Mouse (Mus musculus): ENCODE results near the gene Dpf1. TPM values are rescaled to one million over a fixed set of nuclear protein-coding genes. Genes with fewer than 3 reads are reported as not detected.

Gene Dpf1
- 5.9 and 6.1 TPM in 2 replicates for polyA plus RNA-seq (2011; ENCODE audit: insufficient read depth, insufficient read length, low read depth, missing spikeins)

- no peak for TF ChIP-seq CTCF (IDR thresholded peaks at IDR 0.05; ENCODE audit: low read depth, low read length)
- no peaks in the 10 kb centered on the region for H3K27me3 ChIP-seq (ENCODE audit: control insufficient read depth, insufficient read depth, low read length, poor library complexity, severe bottlenecking)
- H3K9me3 ChIP-seq (replicated peaks; ENCODE audit: control insufficient read depth, insufficient read depth, low read length, poor library complexity, severe bottlenecking) = no peaks in the 10 kb centered on the region
- peak within 1 kb of the TSS; percentile 81 for H3K4me3 ChIP-seq (ENCODE audit: low read depth, low read length)
- H3K4me1 ChIP-seq (ENCODE audit: control insufficient read depth, insufficient read depth, low read length) = peaks cover 6% of the 10 kb centered on the region
- no peaks in the 10 kb centered on the region for H3K36me3 ChIP-seq (ENCODE audit: control insufficient read depth, insufficient read depth, low read length, poor library complexity, severe bottlenecking)
- H3K9ac ChIP-seq (ENCODE audit: low read depth, poor library complexity, severe bottlenecking) = peak within 1 kb of the TSS; percentile 65
- H3K27ac ChIP-seq (ENCODE audit: insufficient read depth, low read length) = no peak within 1 kb of the TSS
Observed at GRCm38 (mm10) chr7:29303738-29304462, at the start of gene Dpf1. Dpf1 (plus strand) TSS chr7:29303951.

- Histone ChIP-seq H3K4me3 (ENCODE audit: low read depth, low read length) (no peak overlapping the region), H3K4me1 (ENCODE audit: control insufficient read depth, insufficient read depth, low read length) (no peaks in the 10 kb centered on the region), H3K27me3 (ENCODE audit: control insufficient read depth, insufficient read depth, low read length, poor library complexity, severe bottlenecking) (no peaks in the 10 kb centered on the region), H3K27ac (ENCODE audit: insufficient read depth, low read length) (no peak overlapping the region), H3K9me3 (replicated peaks; ENCODE audit: control insufficient read depth, insufficient read depth, low read length, poor library complexity, severe bottlenecking) (no peaks in the 10 kb centered on the region), H3K36me3 (ENCODE audit: control insufficient read depth, insufficient read depth, low read length, poor library complexity, severe bottlenecking) (peaks cover 29% of the 10 kb centered on the region), H3K9ac (ENCODE audit: low read depth, poor library complexity, severe bottlenecking) (no peak overlapping the region)
- TF ChIP-seq EP300 (IDR thresholded peaks at IDR 0.05; ENCODE audit: insufficient read depth, low read depth, low read length) (no peak), CTCF (IDR thresholded peaks at IDR 0.05; ENCODE audit: low read depth, low read length) (no peak), POLR2A (IDR thresholded peaks at IDR 0.05; ENCODE audit: insufficient read depth, low read length) (no peak)
Observed at GRCm38 (mm10) chr7:29255875-29256274, 47.9 kb upstream of the Dpf1 start.

- peaks cover 29% of the 10 kb centered on the region for H3K36me3 ChIP-seq (ENCODE audit: control insufficient read depth, insufficient read depth, low read length, poor library complexity, severe bottlenecking)
- H3K4me3 ChIP-seq (ENCODE audit: low read depth, low read length) = no peak overlapping the region
- no peak overlapping the region for H3K9ac ChIP-seq (ENCODE audit: low read depth, poor library complexity, severe bottlenecking)
- no peaks in the 10 kb centered on the region for H3K4me1 ChIP-seq (ENCODE audit: control insufficient read depth, insufficient read depth, low read length)
- H3K27me3 ChIP-seq (ENCODE audit: control insufficient read depth, insufficient read depth, low read length, poor library complexity, severe bottlenecking) = no peaks in the 10 kb centered on the region
- no peaks in the 10 kb centered on the region for H3K9me3 ChIP-seq (replicated peaks; ENCODE audit: control insufficient read depth, insufficient read depth, low read length, poor library complexity, severe bottlenecking)
- H3K27ac ChIP-seq (ENCODE audit: insufficient read depth, low read length) = no peak overlapping the region
- no peak for TF ChIP-seq CTCF (IDR thresholded peaks at IDR 0.05; ENCODE audit: low read depth, low read length)
- TF ChIP-seq POLR2A (IDR thresholded peaks at IDR 0.05; ENCODE audit: insufficient read depth, low read length) = no peak
- TF ChIP-seq EP300 (IDR thresholded peaks at IDR 0.05; ENCODE audit: insufficient read depth, low read depth, low read length) = no peak
Observed at GRCm38 (mm10) chr7:29257368-29257767, 46.4 kb upstream of the Dpf1 start.

GRCm38 (mm10) chr7:29259781-29260730 is 43.7 kb upstream of the Dpf1 start:
- Histone ChIP-seq H3K36me3 (ENCODE audit: control insufficient read depth, insufficient read depth, low read length, poor library complexity, severe bottlenecking) (peaks cover 35% of the 10 kb centered on the region), H3K4me1 (ENCODE audit: control insufficient read depth, insufficient read depth, low read length) (no peaks in the 10 kb centered on the region), H3K4me3 (ENCODE audit: low read depth, low read length) (no peak overlapping the region), H3K27me3 (ENCODE audit: control insufficient read depth, insufficient read depth, low read length, poor library complexity, severe bottlenecking) (no peaks in the 10 kb centered on the region), H3K9me3 (replicated peaks; ENCODE audit: control insufficient read depth, insufficient read depth, low read length, poor library complexity, severe bottlenecking) (no peaks in the 10 kb centered on the region), H3K27ac (ENCODE audit: insufficient read depth, low read length) (no peak overlapping the region), H3K9ac (ENCODE audit: low read depth, poor library complexity, severe bottlenecking) (no peak overlapping the region)
- TF ChIP-seq CTCF (IDR thresholded peaks at IDR 0.05; ENCODE audit: low read depth, low read length) (no peak), EP300 (IDR thresholded peaks at IDR 0.05; ENCODE audit: insufficient read depth, low read depth, low read length) (no peak), POLR2A (IDR thresholded peaks at IDR 0.05; ENCODE audit: insufficient read depth, low read length) (no peak)

GRCm38 (mm10) chr7:29262151-29262550 is 41.6 kb upstream of the Dpf1 start:
- H3K9ac ChIP-seq (ENCODE audit: low read depth, poor library complexity, severe bottlenecking) = no peak overlapping the region
- no peaks in the 10 kb centered on the region for H3K9me3 ChIP-seq (replicated peaks; ENCODE audit: control insufficient read depth, insufficient read depth, low read length, poor library complexity, severe bottlenecking)
- H3K27ac ChIP-seq (ENCODE audit: insufficient read depth, low read length) = no peak overlapping the region
- H3K36me3 ChIP-seq (ENCODE audit: control insufficient read depth, insufficient read depth, low read length, poor library complexity, severe bottlenecking) = peaks cover 22% of the 10 kb centered on the region
- H3K4me1 ChIP-seq (ENCODE audit: control insufficient read depth, insufficient read depth, low read length) = no peaks in the 10 kb centered on the region
- H3K27me3 ChIP-seq (ENCODE audit: control insufficient read depth, insufficient read depth, low read length, poor library complexity, severe bottlenecking) = no peaks in the 10 kb centered on the region
- TF ChIP-seq POLR2A (IDR thresholded peaks at IDR 0.05; ENCODE audit: insufficient read depth, low read length) (no peak), CTCF (IDR thresholded peaks at IDR 0.05; ENCODE audit: low read depth, low read length) (no peak), EP300 (IDR thresholded peaks at IDR 0.05; ENCODE audit: insufficient read depth, low read depth, low read length) (no peak)
- H3K4me3 ChIP-seq (ENCODE audit: low read depth, low read length) = no peak overlapping the region
